Mouse (Mus musculus) lung, postnatal 14 days (tissue): Measurements from ENCODE around the gene Man1b1.

Experiments used
- DNase-seq: peaks from one replicate; pipeline ENCODE4 v3.0.0; 2021

Gene Man1b1

DNA sequence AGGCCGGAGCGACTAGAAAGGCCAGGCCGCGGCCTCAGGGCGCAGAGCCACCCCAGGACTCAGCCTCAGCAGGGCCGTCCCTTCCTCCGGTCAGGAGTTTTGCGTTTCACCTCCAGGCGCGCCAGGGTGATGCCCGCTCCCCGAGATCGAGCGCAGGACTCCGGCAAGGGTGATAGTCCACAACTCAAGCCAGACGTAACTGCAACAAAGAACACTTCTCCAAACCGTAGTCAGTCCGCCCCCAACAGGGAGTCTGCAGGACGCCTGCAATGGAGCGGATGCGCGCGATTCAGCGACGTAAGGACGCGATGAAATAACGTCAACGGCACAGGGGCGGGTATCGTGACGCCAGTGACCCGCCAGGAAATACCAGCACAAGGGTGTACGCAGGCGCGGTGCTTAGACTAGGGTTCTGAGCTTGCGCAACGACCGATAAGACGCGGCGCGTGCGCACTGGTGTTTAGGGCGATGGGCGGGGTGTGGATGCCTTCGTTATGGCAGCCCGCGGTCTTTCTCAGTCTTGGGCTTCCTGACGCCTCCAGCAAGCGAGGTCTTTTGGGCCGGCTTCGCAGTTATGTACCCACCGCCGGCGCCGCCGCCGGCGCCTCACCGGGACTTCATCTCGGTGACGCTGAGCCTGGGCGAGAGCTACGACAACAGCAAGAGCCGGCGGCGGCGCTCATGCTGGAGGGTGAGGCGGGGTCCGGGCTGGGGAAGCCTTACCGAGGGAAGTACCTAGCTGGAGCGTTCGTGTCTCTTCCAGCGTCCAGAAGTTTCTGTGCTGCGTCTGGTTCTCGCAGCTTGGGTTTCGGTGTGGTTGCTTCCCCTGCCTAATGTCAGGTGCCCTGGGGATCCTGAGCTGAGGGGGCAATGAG, at the start of gene Man1b1:
Man1b1 (plus strand) TSS at position 53 of the 875 bp plus-strand sequence.
- DNase-seq: peak; percentile 100

DNA sequence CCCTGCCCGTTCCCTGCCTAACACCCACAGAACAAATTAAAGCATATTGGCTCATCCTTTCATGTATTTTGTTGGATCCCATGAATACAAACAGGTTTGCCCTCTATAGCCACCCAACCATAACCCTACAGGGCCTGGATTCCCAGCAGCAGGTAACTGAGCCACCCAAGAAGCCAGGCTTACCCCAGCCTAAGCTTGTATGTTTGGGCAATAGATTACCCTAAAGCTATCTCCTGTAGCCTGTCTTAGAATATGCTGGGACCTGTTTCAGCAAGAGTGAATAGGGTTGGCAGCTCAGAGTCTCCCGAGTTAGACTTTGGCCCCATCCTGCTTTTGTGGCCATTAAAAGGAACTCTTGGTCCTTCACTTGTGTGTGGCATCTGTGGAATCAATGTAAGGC, 46.6 kb upstream of the Man1b1 start:
- DNase-seq: no peak

DNA sequence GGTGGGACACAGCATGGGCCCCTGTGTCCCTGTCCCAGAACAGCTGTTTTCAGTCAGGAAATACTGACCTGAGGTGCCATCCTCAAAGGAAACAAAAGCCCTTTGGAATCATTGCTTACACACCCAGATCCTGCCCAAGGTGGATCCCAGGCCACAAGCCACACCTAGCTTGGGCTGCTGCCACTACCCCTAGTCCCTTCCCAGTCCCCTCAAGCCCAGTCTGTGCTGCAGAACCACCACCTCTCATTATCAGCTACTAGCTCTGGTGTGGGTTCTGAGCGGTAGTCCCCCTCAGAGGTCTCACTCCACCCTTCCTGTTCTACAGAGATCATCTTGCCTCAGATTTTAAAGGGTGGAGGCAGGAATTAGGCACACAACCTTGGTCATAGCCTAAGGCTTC, 45.8 kb upstream of the Man1b1 start:
- DNase-seq: no peak

DNA sequence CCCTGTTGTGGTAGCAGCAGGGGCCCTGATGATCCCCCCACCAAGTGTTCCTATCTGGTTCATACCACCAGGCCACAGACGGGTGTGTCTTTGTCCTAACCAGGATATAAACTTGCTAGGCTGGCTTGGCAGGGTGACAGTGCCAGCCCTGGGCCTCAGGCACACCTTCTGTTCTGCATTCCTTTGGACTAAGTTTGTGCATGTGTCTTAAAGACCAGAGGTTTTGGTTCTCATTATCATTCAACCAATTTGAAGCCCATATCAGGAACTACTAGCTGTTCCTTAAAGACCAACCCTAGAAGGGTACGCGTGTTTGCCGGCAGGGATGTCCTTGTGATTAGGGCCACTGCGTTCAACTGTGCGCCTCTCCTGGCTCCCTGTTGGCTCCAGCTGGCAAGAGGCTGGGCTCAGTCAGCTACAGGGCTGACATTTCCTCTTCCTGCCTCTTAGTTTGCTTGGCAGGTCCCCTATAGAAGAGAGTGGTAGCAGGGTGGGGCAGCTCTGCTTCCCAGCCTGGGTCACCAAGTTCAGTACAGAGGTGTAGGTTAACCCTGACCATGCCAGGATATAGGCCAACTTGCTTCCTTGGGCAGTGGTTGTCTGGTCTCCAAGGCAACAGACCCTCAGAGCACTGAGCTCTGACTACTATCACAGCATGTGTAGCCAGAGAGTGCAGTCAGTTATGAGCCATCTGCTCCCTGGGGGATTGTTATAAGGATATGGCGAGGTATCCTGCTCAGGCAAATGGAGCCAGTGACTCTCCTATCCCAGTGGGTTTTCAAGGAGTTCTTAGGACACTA, 45.1 kb upstream of the Man1b1 start:
- DNase-seq: peak; percentile 58

DNA sequence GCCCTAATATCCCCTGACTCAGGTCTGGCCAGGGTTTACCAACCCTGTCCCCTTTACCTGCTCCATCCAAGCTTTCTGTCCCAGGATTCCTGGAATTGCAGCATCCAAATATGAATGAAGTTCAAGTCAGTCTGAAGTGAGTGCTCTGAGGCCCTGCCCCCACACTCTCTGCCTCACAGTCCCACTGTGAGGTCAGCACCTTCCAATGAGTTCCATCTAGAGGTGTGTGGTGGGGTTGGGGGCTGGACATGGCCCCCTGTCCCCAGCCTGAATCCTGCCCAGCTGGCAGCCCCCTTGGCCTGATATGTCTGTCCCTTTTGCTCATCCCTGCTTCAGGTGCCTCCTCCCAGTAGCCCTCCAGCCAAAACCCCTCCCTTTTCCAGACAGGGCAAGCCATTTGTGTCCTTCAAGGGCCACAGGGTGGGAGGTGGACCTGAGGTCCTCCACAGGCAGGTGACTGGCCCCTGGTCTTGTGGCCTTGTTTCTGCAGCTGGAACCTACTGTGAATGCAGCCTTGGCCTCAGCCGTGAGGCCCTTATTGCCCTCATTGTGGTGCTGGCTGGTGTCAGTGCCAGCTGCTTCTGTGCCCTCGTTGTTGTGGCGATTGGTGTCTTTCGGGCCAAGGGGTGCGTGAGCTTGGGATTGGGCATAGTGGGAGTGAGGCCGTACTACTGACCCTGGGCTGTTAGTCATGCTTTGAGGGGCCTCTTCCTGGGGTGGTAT, 44.0 kb upstream of the Man1b1 start, which contains the start of gene Tmem210:
Tmem210 (plus strand) TSS at position 219 of the 723 bp plus-strand sequence.
- DNase-seq: no peak

DNA sequence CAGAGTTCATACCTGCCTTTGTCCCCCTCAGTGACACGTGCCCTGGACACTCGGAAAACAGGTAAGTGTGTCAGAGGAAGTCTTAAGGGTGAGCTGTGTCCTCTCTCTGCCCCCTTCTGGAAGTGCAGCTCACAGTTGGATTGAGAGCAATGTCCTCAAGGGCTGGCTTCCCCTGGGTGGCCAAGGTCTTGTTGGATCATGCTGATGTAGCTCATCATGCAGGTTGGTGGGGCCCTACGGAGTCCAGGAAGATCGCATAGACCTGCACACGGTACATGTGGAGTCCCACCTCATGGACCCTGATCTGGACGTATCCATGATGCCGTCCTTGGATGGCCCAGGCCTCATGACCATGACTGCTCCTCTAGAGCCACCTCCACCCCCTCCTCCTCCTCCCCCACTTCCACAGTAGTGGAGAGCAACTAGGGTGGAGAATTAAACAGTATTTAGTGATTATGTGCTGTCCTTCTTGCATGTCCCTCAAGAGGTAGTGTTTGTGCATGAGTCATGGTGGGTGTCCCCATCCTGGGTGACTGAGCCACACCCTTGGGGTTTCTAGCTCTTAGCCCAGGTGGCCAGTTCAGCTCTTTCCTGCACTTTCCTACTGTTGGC, 43.3 kb upstream of the Man1b1 start:
- DNase-seq: no peak

DNA sequence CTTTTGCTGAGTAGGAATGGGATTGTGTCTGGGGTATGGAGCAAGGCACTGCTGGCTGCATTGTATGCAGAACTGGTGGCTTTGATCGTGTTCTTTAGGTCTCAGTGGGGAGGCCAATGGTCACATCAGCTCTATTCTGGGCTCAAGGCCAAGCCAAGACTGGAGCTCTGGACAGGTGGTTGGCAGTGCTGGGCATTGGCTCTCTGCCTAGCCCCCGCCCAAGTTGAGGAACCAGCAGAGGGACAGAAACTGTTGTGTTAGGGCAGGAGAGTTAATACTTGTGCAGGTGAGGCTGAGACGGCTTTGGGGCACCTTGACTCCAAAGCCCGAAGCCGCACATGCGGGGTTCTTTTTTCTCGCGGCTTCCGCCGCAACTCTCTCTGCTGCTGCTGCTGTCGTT, 42.5 kb upstream of the Man1b1 start, which contains the start of gene Lrrc26:
Lrrc26 (plus strand) TSS at position 265 of the 400 bp plus-strand sequence.
- DNase-seq: peak; percentile 44

DNA sequence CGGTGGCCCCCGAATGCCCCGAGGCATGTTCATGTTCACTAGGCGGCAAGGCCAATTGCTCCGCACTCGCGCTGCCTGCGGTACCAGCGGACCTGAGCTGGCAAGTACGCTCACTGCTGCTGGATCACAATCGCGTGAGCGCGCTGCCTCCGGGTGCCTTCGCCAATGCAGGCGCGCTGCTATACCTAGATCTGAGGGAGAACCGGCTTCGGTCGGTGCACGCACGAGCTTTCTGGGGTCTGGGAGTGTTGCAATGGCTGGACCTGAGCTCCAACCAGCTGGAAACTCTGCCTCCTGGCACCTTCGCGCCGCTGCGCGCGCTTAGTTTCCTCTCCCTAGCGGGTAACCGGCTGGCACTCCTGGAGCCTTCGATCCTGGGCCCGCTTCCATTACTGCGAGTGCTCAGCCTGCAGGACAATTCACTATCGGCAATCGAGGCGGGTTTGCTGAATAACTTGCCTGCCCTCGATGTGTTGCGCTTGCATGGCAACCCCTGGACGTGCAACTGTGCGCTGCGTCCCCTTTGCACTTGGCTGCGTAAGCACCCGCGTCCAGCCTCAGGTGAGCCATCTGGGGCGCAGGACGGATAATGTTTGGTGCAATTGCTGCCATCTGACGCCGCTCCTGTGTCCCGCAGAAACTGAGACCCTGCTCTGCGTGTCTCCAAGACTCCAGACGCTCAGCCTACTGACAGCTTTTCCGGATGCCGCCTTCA, 41.9 kb upstream of the Man1b1 start:
- DNase-seq: peak; percentile 16

DNA sequence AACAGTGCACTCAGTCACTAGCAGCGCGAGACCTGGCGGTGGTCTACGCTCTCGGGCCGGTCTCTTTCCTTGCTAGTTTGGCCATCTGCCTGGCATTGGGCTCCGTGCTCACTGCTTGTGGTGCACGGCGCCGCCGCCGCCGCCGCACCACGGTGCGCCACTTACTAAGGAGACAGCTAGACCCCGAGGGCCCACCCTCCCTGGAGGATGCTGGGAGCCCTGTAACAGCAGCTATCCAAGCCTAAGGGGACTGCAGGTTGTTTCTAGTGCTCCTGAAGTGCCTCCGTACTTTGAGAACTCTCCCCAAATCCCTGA, 41.4 kb upstream of the Man1b1 start:
- DNase-seq: peak; percentile 19

DNA sequence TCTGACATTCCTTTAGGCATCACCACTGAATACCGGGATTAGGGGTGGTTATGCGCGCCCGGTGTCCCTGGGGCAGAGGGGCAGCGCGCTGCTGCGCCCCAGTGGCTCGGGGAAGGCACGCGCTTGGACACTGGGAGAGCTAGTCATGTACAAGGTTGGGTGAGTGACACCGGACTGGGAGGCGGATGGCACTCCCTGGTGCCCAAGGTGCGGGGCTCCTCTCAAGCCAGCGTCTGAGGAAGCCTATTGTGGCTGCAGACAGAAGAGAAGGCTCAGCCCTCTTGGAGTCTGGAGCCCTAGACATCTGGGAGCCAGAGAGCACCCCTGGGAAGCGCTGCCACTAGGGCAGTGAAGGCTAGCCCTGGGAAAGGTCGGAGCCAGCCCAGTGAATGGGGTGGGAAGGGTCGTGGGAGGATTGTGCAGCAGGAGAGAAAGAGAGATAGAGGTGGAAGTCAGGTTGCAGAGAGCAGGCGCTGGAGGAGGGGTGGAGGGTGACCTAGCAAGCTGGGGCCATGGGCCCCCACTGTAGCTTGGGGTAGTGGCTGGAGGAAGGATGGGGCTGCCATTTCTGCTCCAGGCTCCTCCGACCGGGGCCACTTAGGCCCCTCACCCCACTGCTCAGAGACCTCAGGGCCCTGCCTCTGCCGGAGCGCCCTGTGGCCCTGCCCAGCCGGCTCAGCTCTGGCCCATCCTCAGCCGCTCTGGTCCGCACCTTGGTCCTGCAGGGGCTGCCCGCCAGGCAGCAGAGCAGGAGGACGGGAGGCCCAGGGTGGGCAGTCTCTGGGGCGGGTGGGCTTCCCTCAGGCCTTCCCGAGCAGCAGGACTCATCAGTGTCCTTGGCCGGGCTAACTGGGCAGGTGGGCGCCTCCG, 40.7 kb upstream of the Man1b1 start:
- DNase-seq: peak; percentile 15

DNA sequence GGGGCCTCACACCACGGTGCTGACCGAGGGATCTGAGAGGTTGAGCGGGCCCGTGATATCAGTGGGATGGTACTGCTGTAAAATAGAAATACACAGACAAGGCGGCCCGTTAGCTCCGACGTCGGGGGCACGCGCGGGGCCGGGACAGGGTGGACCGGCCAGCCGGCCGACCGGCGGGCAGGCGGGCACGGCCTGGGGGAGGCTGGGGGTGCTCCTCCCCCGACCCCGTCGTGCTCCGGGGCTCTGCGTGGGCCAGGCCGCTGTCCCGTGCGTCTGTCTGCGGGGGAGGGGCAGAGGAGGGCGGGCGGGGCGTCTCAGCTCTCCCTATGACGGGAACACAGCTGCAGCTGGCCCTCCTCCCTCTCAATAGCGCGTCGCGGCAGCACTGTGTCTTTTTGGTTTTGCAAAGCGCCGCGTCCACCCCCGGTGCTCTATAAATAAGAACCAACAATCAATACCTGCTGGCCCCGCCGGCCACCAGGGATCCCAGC, 40.0 kb upstream of the Man1b1 start:
- peak; percentile 44 for DNase-seq

DNA sequence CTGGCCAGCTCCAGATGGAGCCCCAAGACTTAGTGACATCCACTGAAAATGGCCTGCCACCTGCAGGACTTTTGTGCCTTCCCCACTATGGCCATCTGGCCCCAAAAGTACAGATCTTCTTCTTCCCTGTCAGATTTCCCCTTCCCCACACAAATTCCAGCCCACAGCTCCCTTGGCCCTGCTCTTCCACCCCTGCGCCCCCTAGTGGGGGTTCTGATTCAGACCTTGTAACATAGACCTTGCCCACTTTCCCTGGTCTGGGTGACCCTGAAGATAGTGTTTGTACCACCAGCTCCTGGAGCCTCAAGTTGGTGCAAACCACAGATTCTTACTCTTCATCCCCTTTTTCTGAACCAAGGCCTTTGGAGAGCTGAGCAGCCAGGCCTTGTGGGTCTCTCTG, 39.3 kb upstream of the Man1b1 start:
- peak; percentile 88 for DNase-seq

DNA sequence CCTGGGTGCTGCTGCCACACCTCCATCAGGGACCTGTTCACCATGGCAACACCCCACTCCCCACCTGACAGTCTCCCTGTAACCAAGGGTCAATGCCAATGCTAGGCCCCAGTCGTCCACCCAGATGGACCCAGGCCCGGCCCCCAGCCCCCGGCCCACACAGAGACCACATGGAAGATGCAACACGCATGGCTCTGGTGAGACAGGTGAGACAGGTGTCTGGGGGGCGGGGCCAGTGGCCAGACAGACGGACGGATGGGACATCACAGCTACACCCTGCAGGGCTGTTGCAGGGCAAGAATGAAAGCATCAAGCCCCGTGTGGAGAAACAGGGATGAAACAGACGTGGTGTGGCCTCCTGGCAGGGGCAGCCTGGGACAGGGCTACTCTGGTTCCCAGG, 38.4 kb upstream of the Man1b1 start:
- no peak for DNase-seq

DNA sequence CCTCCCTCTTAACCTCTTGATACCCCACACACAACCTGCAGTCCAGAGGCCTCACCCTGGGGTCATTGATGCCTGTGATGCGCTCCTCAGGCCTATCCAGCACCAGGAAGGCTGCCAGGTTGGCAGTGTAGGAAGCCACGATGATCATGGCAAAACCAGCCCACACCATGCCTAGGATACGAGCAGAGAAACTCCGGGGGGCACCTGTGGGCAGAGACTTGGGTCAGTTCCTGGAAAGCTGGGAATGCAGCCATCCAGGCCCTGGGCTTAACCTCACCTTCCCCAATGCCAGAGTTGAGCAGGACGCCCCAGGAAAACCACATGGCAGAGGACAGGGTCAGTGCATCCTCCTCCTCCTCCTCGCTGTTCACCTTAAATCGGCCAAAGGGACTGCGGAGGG, 35.0 kb upstream of the Man1b1 start:
- no peak for DNase-seq

DNA sequence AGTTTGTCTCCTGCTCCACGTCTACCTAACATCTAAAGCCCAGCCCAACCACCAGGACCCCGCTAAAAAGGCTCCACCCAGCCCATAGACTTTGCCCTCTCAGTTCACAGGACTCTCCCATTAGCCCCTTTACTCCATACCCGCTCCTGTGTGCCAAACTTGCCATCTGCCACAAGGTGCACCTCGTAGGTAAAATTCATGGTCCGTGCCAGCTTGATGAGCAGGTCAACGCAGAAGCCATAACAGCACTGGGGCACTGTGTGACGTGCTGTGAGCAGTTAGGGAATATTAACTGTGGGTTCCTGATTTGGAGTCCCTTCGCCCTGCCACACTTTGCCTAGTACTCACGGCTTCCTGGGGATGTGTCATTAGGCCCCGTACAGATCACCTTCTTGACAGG, 34.1 kb upstream of the Man1b1 start:
- no peak for DNase-seq

DNA sequence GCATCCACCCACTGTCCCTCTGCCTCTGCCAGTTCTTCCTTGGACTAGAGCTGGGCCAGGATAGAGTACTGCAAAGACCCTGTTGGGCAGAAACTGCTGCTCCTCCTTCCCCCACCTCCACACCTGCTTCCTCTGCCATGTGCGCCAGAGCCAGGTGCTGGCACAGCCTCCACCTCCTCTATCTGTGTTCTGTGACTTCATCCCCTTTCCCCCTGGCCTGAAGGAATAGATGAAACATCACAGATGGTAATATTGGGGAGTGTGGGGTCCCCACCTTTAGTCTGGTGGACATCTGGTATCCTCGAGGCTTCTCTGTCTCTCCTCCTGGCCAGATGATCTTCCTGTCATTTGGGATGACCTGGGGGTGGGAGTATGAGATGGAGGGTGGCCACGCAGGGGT, 28.7 kb upstream of the Man1b1 start:
- no peak for DNase-seq

DNA sequence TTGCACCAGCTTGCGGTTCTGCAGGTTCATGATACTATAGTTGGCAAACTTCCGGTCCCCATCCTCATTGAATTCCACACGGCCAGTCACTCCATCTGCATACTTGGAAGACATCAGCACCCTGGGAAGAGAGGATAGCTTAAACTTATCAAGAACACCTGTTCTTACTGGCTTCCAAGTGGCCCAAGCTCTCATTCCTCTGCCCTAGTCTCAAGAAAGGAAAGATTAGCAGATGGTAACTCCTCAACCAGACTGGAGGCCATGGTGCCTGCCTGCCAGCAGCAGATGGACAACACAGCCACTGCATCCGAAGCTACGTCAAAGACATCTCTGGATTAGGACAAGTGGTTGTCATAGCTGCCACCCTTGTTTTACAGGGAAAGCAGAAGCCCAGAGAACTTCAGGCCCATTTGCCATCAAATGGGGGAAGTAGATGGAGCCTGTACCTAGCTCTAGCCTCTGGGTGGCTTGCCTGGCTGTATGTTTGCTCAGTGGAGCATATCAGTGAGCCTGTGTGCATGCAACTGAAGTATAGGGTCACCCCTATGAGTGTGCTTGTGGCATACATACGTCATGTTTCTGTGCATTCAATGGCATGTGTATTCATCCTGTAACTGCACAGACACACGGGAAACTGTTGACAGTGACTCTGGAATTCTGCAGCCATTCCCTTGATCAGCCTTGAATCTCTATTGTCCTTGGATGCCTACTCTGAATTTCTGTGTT, 28.0 kb upstream of the Man1b1 start:
- no peak for DNase-seq

DNA sequence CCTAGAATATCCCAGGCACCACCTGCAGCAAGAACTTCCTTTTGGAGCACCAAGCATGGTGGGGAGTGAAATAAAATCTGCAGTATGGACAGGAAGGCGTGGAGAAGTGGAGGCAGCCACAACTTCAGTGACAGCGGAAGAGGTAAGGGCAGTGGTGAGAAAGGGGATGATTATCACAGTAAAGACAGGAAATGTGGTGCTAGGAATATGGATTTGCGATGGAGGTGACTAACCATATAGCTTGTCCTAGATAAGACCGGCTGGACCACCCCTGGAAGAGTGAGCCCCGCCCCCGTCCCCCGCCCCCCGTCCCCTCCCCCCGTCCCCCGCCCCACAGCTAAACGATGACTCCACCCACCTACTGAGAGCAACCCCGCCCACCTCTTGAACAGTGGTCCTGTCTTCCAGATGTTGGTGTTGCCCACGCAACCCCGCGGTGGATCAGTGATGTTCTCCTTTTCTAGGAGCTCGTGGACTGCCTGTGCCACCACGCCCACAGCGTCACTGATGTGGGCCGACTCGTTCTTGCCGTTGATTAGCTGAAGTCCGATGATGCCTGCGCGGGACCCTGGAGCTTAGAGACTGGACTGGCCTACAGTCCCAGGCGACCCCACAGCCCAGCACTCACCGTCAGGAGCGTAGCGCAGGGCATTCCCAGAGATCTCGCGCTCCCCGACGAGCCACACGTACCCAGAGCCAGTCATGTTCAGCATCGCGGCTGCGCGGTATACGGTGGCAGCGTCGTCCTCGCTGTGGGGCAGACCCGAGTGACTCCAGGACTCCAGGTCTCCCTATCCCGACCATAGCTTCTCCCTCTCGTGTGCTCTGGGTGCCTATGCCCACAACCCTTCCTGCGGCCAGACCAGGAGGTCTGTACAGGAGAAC, 27.2 kb upstream of the Man1b1 start:
- DNase-seq: peak; percentile 11
